In the genomic region with DNA sequence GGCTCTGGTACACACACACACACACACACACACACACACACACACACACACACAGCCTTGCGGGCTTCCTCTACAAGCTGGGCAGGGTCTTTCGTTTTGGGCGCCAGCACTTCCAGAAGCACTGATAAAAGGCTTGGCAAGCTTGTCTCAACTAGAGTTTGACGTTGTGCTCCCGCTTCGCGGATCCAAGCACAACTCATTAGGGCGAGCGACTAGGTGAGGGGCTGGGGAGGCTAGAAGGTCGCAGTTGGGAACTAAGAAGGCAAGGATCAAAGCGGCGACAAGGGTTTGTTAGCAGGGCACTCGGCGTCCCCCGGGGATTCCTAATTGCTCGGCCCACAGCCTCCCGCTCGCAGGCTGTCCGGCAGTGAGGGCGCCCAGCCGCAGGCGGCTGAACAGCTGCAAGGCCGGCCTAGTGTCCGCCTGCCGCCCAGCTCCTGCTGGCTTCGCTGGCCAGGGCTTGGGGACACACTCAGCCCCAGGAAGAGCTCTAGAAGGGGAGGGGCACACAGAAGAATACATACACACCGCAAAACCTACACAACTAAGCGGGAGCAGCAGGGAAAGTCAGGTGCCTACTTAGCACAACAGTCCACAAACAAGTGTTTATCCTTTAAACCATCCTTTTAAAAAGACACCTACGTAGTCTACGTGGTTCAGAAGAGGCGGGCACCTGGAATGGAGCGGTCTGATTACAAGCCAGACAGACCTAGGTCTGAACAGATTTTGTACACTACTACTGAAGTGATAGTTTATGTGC, we compare ENCODE assay signal across 10 mouse cellular contexts. TPM values are rescaled to one million over a fixed set of nuclear protein-coding genes. Genes with fewer than 3 reads are reported as not detected.
A peak's percentile ranks its signal among the peaks of the same experiment; 100 is the strongest.
DNase-seq lines count a peak whose midpoint lies in the region; ATAC-seq lines count a peak whose summit lies in the region.
"Had no signal": no experiment of that assay in that cellular context is flagged by ENCODE, and none has a peak within 500 bp of the region (broad histone marks: within the 10 kb centered on the region; RNA-seq: fewer than 3 reads in every experiment).

No protein-coding gene starts in this region.

- ATAC-seq in intestine, embryonic 15.5 days = 0 out of 2 replicates have a peak, but pooled peaks have one; percentile 24
- ATAC-seq in intestine, embryonic 16.5 days = no peak
- no peak for ATAC-seq in hindbrain, embryonic 14.5 days (ENCODE audit: low FRiP score)
- no peak for ATAC-seq in neural tube, embryonic 14.5 days (ENCODE audit: low read depth)
- ATAC-seq in CD4-positive, CD25-positive, alpha-beta regulatory T cell, adult 4 months = no peak

- 0 out of 2 replicates have a peak, but pooled peaks cover 11% of the 10 kb centered on the region for H3K4me1 ChIP-seq in intestine, embryonic 15.5 days (replicated peaks)
- peaks cover 3% of the 10 kb centered on the region; the same call in 1 of the 2 replicates for H3K4me1 ChIP-seq in intestine, embryonic 16.5 days (ENCODE audit: control insufficient read depth, insufficient read depth, low read length)
- H3K4me1 ChIP-seq in hindbrain, embryonic 14.5 days (replicated peaks; ENCODE audit: control insufficient read depth, insufficient read depth, low read length) = peaks cover 7% of the 10 kb centered on the region; the same call in 1 of the 2 replicates
- H3K4me1 ChIP-seq in neural tube, embryonic 14.5 days (ENCODE audit: control insufficient read depth, insufficient read depth, low read length) = no peaks in the 10 kb centered on the region

- no peak overlapping the region for H3K4me2 ChIP-seq in intestine, embryonic 15.5 days (replicated peaks)
- H3K4me2 ChIP-seq in intestine, embryonic 16.5 days (ENCODE audit: low read depth, low read length) = no peak overlapping the region
- peak overlapping the region; percentile 28 for H3K4me2 ChIP-seq in hindbrain, embryonic 14.5 days (replicated peaks)
- H3K4me2 ChIP-seq in neural tube, embryonic 14.5 days (ENCODE audit: low read depth, low read length) = peak overlapping the region; percentile 5; the same call in 1 of the 2 replicates

- no peaks in the 10 kb centered on the region for H3K9me3 ChIP-seq in intestine, embryonic 15.5 days
- no peaks in the 10 kb centered on the region for H3K9me3 ChIP-seq in intestine, embryonic 16.5 days (ENCODE audit: control insufficient read depth, low read length)
- no peaks in the 10 kb centered on the region for H3K9me3 ChIP-seq in hindbrain, embryonic 14.5 days (ENCODE audit: control insufficient read depth, low read length)
- no peaks in the 10 kb centered on the region for H3K9me3 ChIP-seq in neural tube, embryonic 14.5 days (ENCODE audit: control insufficient read depth, low read length)

- peaks cover 91% of the 10 kb centered on the region for H3K27me3 ChIP-seq in intestine, embryonic 15.5 days (replicated peaks)
- H3K27me3 ChIP-seq in intestine, embryonic 16.5 days (replicated peaks; ENCODE audit: control insufficient read depth, insufficient read depth, low read length) = peaks cover 87% of the 10 kb centered on the region
- peaks cover 92% of the 10 kb centered on the region for H3K27me3 ChIP-seq in hindbrain, embryonic 14.5 days (ENCODE audit: control insufficient read depth, insufficient read depth, low read length)
- peaks cover 63% of the 10 kb centered on the region for H3K27me3 ChIP-seq in neural tube, embryonic 14.5 days (ENCODE audit: control insufficient read depth, insufficient read depth, low read length)

- H3K36me3 ChIP-seq in intestine, embryonic 15.5 days = no peaks in the 10 kb centered on the region
- no peaks in the 10 kb centered on the region for H3K36me3 ChIP-seq in intestine, embryonic 16.5 days (ENCODE audit: control insufficient read depth, insufficient read depth, low read length)
- H3K36me3 ChIP-seq in hindbrain, embryonic 14.5 days (replicated peaks; ENCODE audit: control insufficient read depth, insufficient read depth) = no peaks in the 10 kb centered on the region
- H3K36me3 ChIP-seq in neural tube, embryonic 14.5 days (ENCODE audit: control insufficient read depth, insufficient read depth, low read length) = no peaks in the 10 kb centered on the region
- H3K36me3 ChIP-seq: G1E had no signal

- peak; percentile 70 to 76 for DNase-seq in cerebellum, postnatal 25 days
- DNase-seq in hindbrain, embryonic 14.5 days (ENCODE audit: low spot score) = peak; percentile 39
- no peak for DNase-seq in yolk sac, embryonic 10.5 days (ENCODE audit: low spot score)
- no peak for DNase-seq in Muller cell, postnatal 12 days (ENCODE audit: inconsistent ontology term)
- DNase-seq: lung, postnatal 36 days had no signal

- no peak overlapping the region for H3K27ac ChIP-seq in intestine, embryonic 15.5 days
- H3K27ac ChIP-seq in intestine, embryonic 16.5 days (ENCODE audit: low read length) = no peak overlapping the region
- H3K27ac ChIP-seq in hindbrain, embryonic 14.5 days = no peak overlapping the region; the same call in 1 of the 2 replicates
- no peak overlapping the region for H3K27ac ChIP-seq in neural tube, embryonic 14.5 days (ENCODE audit: low read depth, low read length)

- no peak overlapping the region for H3K9ac ChIP-seq in intestine, embryonic 15.5 days
- no peak overlapping the region for H3K9ac ChIP-seq in intestine, embryonic 16.5 days (ENCODE audit: low read depth, low read length)
- no peak overlapping the region for H3K9ac ChIP-seq in hindbrain, embryonic 14.5 days
- 0 out of 2 replicates have a peak overlapping the region, but pooled peaks have one; percentile 25 for H3K9ac ChIP-seq in neural tube, embryonic 14.5 days (replicated peaks; ENCODE audit: low read depth, low read length)

- H3K4me3 ChIP-seq in intestine, embryonic 15.5 days (replicated peaks) = no peak overlapping the region
- H3K4me3 ChIP-seq in intestine, embryonic 16.5 days (ENCODE audit: low read length) = no peak overlapping the region
- no peak overlapping the region; the same call in 1 of the 2 replicates for H3K4me3 ChIP-seq in hindbrain, embryonic 14.5 days (replicated peaks; ENCODE audit: low read length)
- H3K4me3 ChIP-seq in neural tube, embryonic 14.5 days (ENCODE audit: low read depth, low read length) = peak overlapping the region; percentile 9; the same call in 1 of the 2 replicates

- WGBS in intestine, embryonic 15.5 days = under 1% methylated on average over 32 of the region's 32 CpGs
- WGBS in intestine, embryonic 16.5 days = 2% methylated on average over 32 of the region's 32 CpGs
- WGBS in hindbrain, embryonic 14.5 days = under 1% methylated on average over 32 of the region's 32 CpGs
- under 1% methylated on average over 32 of the region's 32 CpGs for WGBS in neural tube, embryonic 14.5 days

RNA-seq across cellular contexts. Expression of gene Barhl2, which starts 6.1 kb away (rescaled TPM):
- polyA plus RNA-seq in intestine, embryonic 15.5 days (2015; fragmentation: Nextera tagmentation; extraction: Ambion mirVana) = not detected in 2 replicates
- not detected in 2 replicates for polyA plus RNA-seq in intestine, embryonic 16.5 days (2015; fragmentation: Nextera tagmentation; extraction: Ambion mirVana)
- 1.1 and 2.3 TPM in 2 replicates for polyA plus RNA-seq in hindbrain, embryonic 14.5 days (2014; fragmentation: Nextera tagmentation; extraction: Ambion mirVana)
- 2.6 and 2.7 TPM in 2 replicates for polyA plus RNA-seq in neural tube, embryonic 14.5 days (2014; fragmentation: Nextera tagmentation; extraction: Ambion mirVana)
- not detected for polyA plus RNA-seq in CD4-positive, CD25-positive, alpha-beta regulatory T cell, adult 4 months (2017; shearing (Covaris generic))
- polyA plus RNA-seq: G1E had no signal

Comparison
In these comparisons a context has a peak if more than half of its experiments do, and no peak if none do; other contexts are left out.
1. H3K4me2 ChIP-seq: peak in hindbrain, embryonic 14.5 days (single experiment) and neural tube, embryonic 14.5 days (single experiment); none in intestine, embryonic 15.5 days (single experiment) and intestine, embryonic 16.5 days (single experiment).
2. DNase-seq: peak in cerebellum, postnatal 25 days (2 of 2) and hindbrain, embryonic 14.5 days (single experiment); none in yolk sac, embryonic 10.5 days (single experiment) and Muller cell, postnatal 12 days (single experiment).